Mouse (Mus musculus): ENCODE measurements around the gene 4930469K13Rik. TPM values are rescaled to one million over a fixed set of nuclear protein-coding genes. Genes with fewer than 3 reads are reported as not detected.

The 4930469K13Rik gene
- polyA plus RNA-seq, 1 experiment from 2014 or later, result not detected

DNA sequence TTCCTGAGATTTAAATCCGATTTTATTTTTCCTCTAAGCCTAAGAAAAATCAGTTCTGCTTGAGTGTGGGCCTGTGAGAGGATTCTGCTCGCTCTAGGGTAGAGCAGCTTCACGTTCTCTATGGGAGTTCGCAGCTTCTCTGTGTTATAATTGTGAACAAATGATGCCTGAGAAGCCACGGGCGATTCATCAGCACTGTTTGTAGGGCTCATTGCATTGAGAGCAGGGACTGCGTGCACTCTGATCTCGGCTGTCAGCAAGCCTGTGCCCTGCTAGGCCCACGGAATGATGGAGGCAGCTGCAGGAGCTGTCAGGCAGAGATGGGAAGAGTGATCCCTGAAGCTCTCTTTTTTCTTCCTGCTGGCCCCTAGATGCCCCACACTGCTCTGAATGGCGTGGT, 100.1 kb downstream of the 4930469K13Rik start:
- Histone ChIP-seq H3K4me1 (0 out of 2 replicates have a peak, but pooled peaks cover under 1% of the 10 kb centered on the region), H3K27ac (no peak overlapping the region), H3K9ac (no peak overlapping the region), H3K9me3 (replicated peaks) (no peaks in the 10 kb centered on the region), H3K36me3 (ENCODE audit: poor library complexity, severe bottlenecking) (no peaks in the 10 kb centered on the region), H3K27me3 (peaks cover 3% of the 10 kb centered on the region; the same call in 1 of the 2 replicates), H3K4me2 (no peak overlapping the region), H3K4me3 (no peak overlapping the region)
- WGBS, result 63% methylated on average over 10 of the region's 10 CpGs
- no peak for ATAC-seq

DNA sequence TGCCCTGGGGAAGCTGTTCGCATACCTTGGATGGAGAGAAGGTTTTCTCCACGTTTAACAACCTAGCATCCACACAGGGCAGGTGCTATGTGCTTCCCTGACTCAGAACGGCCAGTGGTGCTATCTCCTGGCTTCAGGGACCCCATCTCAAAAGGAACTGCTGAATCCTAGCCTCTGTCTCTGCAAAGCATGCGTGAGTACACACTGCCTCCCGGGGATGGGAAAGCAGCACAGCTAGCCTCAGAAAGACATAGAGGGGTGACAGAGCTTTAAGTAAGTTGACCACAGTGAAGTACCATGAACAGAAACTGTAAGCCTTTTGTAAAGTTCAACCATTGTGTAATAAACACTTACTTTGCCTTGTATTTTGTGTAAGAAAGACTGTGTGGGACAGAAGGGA, 104.9 kb downstream of the 4930469K13Rik start:
- Histone ChIP-seq H3K27me3 (no peaks in the 10 kb centered on the region; the same call in none of the 2 replicates), H3K9me3 (replicated peaks) (no peaks in the 10 kb centered on the region), H3K4me1 (peaks cover 14% of the 10 kb centered on the region), H3K9ac (no peak overlapping the region), H3K27ac (no peak overlapping the region), H3K4me3 (no peak overlapping the region), H3K36me3 (ENCODE audit: poor library complexity, severe bottlenecking) (no peaks in the 10 kb centered on the region), H3K4me2 (no peak overlapping the region)
- WGBS, result 63% methylated on average over 5 of the region's 5 CpGs
- no peak for ATAC-seq

DNA sequence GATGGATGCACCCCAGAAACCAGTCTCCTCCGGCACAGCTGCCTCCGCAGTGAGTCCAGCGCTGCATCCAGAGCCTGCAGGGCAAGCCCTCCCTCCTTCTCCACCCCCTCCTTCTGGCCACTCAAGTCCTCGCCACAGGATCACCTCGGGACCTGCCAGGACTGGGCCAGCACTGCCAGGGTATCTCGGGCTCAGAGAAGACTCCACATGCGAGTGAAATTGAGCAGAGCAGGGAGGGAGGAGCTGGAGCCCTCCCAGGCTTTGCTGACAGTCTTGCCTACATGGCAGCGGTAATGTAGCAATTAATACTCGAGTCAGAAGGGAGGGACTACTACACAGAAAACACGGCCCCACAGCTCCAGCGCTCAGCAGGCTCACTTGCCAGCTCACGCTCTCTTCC, 105.4 kb downstream of the 4930469K13Rik start, which contains the start of gene Kcnip1:
Gene Kcnip1 (minus strand): TSS at position 215 of the 400 bp plus-strand sequence.
- H3K9me3 ChIP-seq (replicated peaks), result no peaks in the 10 kb centered on the region
- ATAC-seq, result peak; percentile 77
- no peak within 1 kb of the TSS for H3K4me3 ChIP-seq
- peak within 1 kb of the TSS; percentile 40 for H3K4me2 ChIP-seq
- H3K4me1 ChIP-seq, result peaks cover 14% of the 10 kb centered on the region
- H3K27ac ChIP-seq, result no peak within 1 kb of the TSS
- H3K27me3 ChIP-seq, result no peaks in the 10 kb centered on the region; the same call in none of the 2 replicates
- 24% methylated on average over 12 of the region's 12 CpGs for WGBS
- H3K36me3 ChIP-seq (ENCODE audit: poor library complexity, severe bottlenecking), result no peaks in the 10 kb centered on the region
- peak within 1 kb of the TSS; percentile 10; the same call in 1 of the 2 replicates for H3K9ac ChIP-seq

DNA sequence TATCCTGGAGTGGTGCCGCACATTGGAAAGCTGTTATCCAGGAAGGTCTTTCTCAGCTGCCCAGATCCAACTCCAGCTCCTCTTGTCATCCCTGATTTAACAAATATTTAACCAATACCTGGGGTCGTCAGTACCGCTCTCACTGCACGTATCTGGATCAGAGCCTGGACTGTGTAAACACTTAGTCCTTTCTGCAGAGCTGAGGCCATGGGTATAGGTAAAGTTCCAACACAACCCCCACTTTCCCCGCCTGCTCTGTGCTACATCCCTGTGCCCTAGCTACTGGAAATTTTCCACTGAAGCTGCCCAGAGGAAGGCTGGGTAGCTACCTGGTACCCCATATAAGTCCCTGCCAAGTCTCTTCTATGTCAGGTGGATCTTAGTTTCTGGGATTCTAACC, 108.4 kb downstream of the 4930469K13Rik start:
- Histone ChIP-seq H3K4me2 (no peak overlapping the region), H3K36me3 (ENCODE audit: poor library complexity, severe bottlenecking) (no peaks in the 10 kb centered on the region), H3K9me3 (replicated peaks) (no peaks in the 10 kb centered on the region), H3K27me3 (no peaks in the 10 kb centered on the region; the same call in none of the 2 replicates), H3K9ac (no peak overlapping the region), H3K4me1 (peaks cover 14% of the 10 kb centered on the region), H3K27ac (no peak overlapping the region), H3K4me3 (no peak overlapping the region)
- 93% methylated on average over 5 of the region's 5 CpGs for WGBS
- ATAC-seq, result no peak

DNA sequence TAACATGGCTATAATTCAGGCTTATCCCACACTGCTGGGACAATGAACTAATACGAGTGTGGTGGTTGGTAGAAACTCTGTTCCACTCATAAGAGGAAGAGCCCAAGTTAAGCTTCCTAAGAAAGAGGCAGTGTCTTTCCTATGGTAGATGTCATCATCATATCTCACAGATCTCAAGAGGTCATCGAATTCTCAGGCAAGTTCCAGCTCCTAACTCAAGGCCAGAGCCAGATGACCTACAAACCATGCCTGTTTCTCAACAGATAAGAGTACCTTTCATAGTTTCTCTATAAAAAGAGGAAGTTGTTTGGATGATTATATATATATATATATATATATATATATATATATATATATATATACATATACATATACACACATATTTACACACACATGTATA, 111.8 kb downstream of the 4930469K13Rik start:
- H3K27ac ChIP-seq, result no peak overlapping the region
- H3K9ac ChIP-seq, result no peak overlapping the region
- H3K4me1 ChIP-seq, result no peaks in the 10 kb centered on the region
- no peaks in the 10 kb centered on the region; the same call in 1 of the 2 replicates for H3K27me3 ChIP-seq
- no peaks in the 10 kb centered on the region for H3K36me3 ChIP-seq (ENCODE audit: poor library complexity, severe bottlenecking)
- H3K9me3 ChIP-seq (replicated peaks), result no peaks in the 10 kb centered on the region
- ATAC-seq, result no peak
- no peak overlapping the region for H3K4me3 ChIP-seq
- WGBS, result 85% methylated on average over 2 of the region's 2 CpGs
- H3K4me2 ChIP-seq, result no peak overlapping the region

DNA sequence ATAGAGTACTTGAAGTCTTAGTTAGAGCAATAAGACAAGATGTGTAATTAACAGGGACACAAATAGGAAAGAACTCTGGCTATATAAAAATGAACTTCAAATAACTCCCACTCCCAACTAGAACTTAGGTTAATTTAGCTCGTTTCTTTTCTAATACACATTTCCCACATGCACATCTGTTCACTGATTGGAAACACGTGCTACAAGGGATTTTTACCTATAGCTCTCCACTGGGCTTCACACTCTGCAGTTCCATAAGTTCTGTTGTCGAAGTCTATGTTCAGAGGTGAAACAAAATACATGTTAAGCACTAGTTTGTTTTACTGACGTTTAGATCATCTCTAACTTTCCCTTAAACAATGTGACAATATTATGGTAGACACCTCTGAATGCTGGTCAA, 118.2 kb downstream of the 4930469K13Rik start:
- Histone ChIP-seq H3K4me3 (no peak overlapping the region), H3K9me3 (replicated peaks) (no peaks in the 10 kb centered on the region), H3K9ac (no peak overlapping the region), H3K4me2 (no peak overlapping the region), H3K27me3 (no peaks in the 10 kb centered on the region), H3K36me3 (ENCODE audit: poor library complexity, severe bottlenecking) (no peaks in the 10 kb centered on the region), H3K4me1 (no peaks in the 10 kb centered on the region), H3K27ac (no peak overlapping the region)
- ATAC-seq, result no peak
- 79% methylated on average over 4 of the region's 4 CpGs for WGBS

DNA sequence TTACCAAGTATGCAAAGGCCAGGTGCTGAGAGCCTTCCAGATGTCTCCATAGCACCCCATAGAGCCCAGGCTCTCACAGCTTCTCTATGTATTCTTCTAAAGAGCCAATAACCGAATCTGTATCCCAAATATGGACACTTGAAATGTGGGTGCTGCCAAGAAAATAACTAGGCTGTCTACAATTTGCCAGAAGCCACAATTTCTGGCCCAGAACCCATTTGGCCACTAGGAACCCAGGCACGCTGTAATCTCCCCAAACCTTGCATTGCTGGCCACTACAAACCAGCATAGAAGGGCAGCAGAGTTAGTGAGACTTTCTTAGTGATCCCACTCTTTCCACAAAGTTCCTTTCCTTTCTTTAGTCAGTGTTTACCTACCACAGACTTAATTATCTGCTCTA, 123.2 kb downstream of the 4930469K13Rik start:
- no peaks in the 10 kb centered on the region for H3K9me3 ChIP-seq (replicated peaks)
- no peak overlapping the region for H3K27ac ChIP-seq
- no peak overlapping the region for H3K9ac ChIP-seq
- no peak overlapping the region for H3K4me3 ChIP-seq
- no peaks in the 10 kb centered on the region for H3K4me1 ChIP-seq
- no peak for ATAC-seq
- no peak overlapping the region for H3K4me2 ChIP-seq
- WGBS, result 86% methylated on average over 2 of the region's 2 CpGs
- H3K27me3 ChIP-seq, result no peaks in the 10 kb centered on the region
- H3K36me3 ChIP-seq (ENCODE audit: poor library complexity, severe bottlenecking), result no peaks in the 10 kb centered on the region

DNA sequence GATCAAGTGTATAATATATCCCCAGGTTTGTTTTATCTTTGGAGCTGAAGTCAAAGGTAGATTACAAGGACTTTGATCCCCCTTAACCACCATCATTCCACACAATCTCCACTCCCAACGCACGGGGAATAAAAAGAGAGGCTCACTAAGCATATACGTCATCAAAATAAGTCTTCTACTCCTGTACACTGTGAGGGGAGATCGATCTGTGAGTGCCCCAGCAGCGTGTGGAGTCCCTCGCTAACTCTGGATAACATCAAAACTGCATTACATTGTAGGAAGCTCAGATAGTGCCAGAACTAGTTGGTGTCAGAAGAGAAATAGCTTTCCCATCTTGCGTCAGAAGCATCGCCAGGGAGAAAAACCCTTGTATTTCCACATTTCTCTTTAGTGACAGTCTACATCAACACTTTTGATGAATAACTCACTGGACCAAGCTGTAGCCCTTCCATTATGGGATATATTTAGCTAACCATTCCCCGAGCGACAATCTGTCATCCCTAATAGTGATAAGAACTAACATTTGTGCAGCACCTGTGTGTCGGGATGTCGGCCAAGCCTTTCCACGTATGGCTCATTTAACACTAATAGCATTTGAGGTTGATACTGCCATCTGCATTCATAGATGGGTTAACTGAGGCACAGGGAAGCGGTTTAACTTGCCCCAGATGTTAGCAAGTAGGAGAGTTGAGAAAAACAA, 123.9 kb downstream of the 4930469K13Rik start:
- 81% methylated on average over 14 of the region's 14 CpGs for WGBS
- no peaks in the 10 kb centered on the region for H3K9me3 ChIP-seq (replicated peaks)
- H3K27me3 ChIP-seq, result no peaks in the 10 kb centered on the region
- H3K4me1 ChIP-seq, result no peaks in the 10 kb centered on the region
- H3K27ac ChIP-seq, result no peak overlapping the region
- no peak overlapping the region for H3K4me2 ChIP-seq
- no peaks in the 10 kb centered on the region for H3K36me3 ChIP-seq (ENCODE audit: poor library complexity, severe bottlenecking)
- no peak for ATAC-seq
- no peak overlapping the region for H3K4me3 ChIP-seq
- H3K9ac ChIP-seq, result no peak overlapping the region

DNA sequence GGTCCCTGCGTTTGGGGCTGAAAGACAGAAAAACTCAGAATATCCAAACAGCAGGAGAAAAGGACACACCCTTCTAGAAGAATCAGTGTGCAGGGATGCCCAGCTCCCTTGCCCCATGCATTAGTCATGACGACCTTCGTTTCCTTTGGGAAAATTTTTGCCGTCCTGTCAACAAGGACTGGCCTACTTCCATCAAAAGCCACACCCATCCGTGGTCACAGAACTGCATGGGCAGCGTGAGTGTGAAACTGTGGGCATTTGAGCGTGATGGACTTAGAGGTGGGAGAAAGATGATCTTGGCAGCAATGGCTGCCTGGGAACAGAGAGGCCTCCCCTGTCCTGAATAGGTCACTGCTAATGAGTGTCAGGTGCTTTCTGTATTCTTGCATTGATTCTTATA, 126.2 kb downstream of the 4930469K13Rik start:
- Histone ChIP-seq H3K27ac (no peak overlapping the region), H3K27me3 (no peaks in the 10 kb centered on the region), H3K9me3 (replicated peaks) (no peaks in the 10 kb centered on the region), H3K4me1 (no peaks in the 10 kb centered on the region), H3K4me3 (no peak overlapping the region), H3K4me2 (no peak overlapping the region), H3K36me3 (ENCODE audit: poor library complexity, severe bottlenecking) (no peaks in the 10 kb centered on the region), H3K9ac (no peak overlapping the region)
- no peak for ATAC-seq
- WGBS, result 88% methylated on average over 7 of the region's 7 CpGs

DNA sequence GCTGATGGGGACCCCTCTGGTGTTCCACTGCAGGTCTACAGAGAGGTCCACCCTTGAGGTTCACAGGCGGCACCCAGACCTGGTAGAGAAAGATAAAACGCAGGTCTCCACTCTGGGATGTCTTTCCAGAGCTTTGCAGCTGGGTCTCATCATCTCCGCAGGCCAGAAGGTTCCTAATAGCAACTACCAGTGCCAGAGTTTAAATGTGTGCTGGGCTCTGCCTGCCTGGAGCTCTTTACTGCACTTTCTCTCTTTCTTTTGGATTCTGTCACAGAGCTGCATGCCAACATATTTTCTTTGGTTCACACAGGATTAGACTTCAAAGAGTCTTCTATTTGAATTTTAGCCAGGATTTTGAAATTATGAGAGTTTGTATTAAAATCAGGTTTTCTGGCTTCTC, 129.2 kb downstream of the 4930469K13Rik start:
- H3K27me3 ChIP-seq, result no peaks in the 10 kb centered on the region
- H3K27ac ChIP-seq, result no peak overlapping the region
- H3K4me1 ChIP-seq, result no peaks in the 10 kb centered on the region
- H3K4me2 ChIP-seq, result no peak overlapping the region
- ATAC-seq, result no peak
- H3K9ac ChIP-seq, result no peak overlapping the region
- no peaks in the 10 kb centered on the region for H3K9me3 ChIP-seq (replicated peaks)
- WGBS, result 88% methylated on average over 3 of the region's 3 CpGs
- H3K36me3 ChIP-seq (ENCODE audit: poor library complexity, severe bottlenecking), result no peaks in the 10 kb centered on the region
- H3K4me3 ChIP-seq, result no peak overlapping the region

DNA sequence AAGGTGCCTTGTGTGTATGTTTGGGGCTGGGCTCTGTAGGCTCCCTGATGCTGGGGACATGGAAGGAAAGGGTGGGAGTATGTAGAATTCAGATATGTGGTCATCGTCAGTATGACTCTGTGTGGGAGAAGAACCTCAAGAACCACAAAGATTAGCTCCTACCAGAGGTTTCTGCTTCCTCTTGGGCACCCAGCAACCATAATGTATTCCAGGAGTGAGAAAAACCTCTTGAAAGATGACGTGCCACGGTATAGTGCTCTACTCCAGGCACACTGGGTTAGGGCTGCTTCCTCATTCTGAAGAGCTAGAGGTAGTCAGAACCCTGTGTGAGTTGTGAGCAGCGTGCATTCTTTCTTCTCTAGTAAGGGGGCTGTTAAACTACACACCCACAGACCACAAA, 130.6 kb downstream of the 4930469K13Rik start:
- H3K9ac ChIP-seq, result no peak overlapping the region
- H3K27me3 ChIP-seq, result no peaks in the 10 kb centered on the region
- H3K4me1 ChIP-seq, result no peaks in the 10 kb centered on the region
- H3K27ac ChIP-seq, result no peak overlapping the region
- H3K9me3 ChIP-seq (replicated peaks), result no peaks in the 10 kb centered on the region
- no peak for ATAC-seq
- H3K4me2 ChIP-seq, result no peak overlapping the region
- no peaks in the 10 kb centered on the region for H3K36me3 ChIP-seq (ENCODE audit: poor library complexity, severe bottlenecking)
- no peak overlapping the region for H3K4me3 ChIP-seq
- 77% methylated on average over 4 of the region's 4 CpGs for WGBS

DNA sequence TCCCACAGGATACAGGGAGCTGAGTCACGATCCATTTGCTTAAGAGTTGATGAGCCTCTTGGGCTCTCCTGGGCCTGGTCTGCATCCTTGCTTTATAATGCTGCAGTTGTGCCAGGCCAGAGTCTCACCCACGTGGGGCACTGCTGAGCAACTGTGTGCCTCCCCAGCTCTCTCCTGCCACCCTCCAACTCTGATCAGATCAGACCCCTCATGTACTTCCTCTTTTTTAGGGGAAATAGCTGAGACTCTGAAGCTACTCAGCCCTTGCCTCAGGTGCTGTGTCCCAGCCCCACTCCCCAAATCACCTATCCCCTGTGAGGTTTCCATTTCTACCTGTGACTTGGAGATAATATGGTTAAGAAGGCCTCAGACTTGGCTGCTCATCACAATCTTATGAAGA, 133.0 kb downstream of the 4930469K13Rik start:
- Histone ChIP-seq H3K4me1 (no peaks in the 10 kb centered on the region), H3K27ac (no peak overlapping the region), H3K9me3 (replicated peaks) (no peaks in the 10 kb centered on the region), H3K36me3 (ENCODE audit: poor library complexity, severe bottlenecking) (no peaks in the 10 kb centered on the region), H3K4me2 (no peak overlapping the region), H3K4me3 (no peak overlapping the region), H3K27me3 (no peaks in the 10 kb centered on the region), H3K9ac (no peak overlapping the region)
- 68% methylated on average over 2 of the region's 2 CpGs for WGBS
- no peak for ATAC-seq

Data from forebrain, embryonic 13.5 days (tissue).